Mouse (Mus musculus): Measurements from ENCODE around the gene Shroom4.

DNA sequence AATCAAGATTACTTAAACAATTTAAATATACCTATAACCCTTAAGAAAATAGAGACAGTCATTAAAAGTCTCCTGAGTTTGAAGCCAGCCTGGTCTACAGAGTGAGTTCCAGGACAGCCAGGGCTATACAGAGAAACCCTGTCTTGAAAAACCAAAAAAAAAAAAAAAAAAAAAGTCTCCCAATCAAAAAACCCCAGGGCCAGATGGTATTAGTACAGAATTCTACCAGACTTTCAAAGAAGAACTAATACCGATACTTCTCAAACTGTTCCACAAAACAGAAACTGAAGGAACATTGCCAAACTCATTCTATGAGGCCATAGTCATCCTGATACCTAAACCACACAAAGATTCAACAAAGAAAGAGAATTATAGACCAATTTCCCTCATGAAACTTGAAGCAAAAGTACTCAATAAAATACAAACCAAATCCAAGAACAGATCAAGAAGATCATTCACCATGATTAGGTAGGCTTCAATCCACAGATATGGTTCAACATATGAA is 259.2 kb downstream of the Shroom4 start:
- TF ChIP-seq TAL1 (conservative IDR thresholded peaks at IDR 0.05; ENCODE audit: low read depth, low read length) (no peak), CTCF (IDR thresholded peaks at IDR 0.05; ENCODE audit: low read depth, low read length) (no peak)

All from G1E (cell line).